Mouse (Mus musculus) olfactory bulb, adult 2 months (tissue): ENCODE measurements around the gene Ccdc8. TPM values are rescaled to one million over a fixed set of nuclear protein-coding genes. Genes with fewer than 3 reads are reported as not detected.

Source experiments
- H3K27ac ChIP-seq: fragments of 200-500 bp; 2 replicates; pipeline ENCODE4 v1.5.1; 2012; ENCODE audit warnings: low read depth, low read length; ENCODE audit not compliant: insufficient read depth
- H3K4me1 ChIP-seq: fragments of 200-500 bp; 2 replicates; pipeline ENCODE4 v1.6.1; 2012; ENCODE audit warnings: low read length; ENCODE audit not compliant: control insufficient read depth, insufficient read depth
- H3K4me3 ChIP-seq: fragments of 200-500 bp; 2 replicates; pipeline ENCODE4 v1.5.1; 2012; ENCODE audit warnings: mild to moderate bottlenecking, low read depth, low read length, moderate library complexity; ENCODE audit not compliant: insufficient read depth
- CTCF ChIP-seq: fragments of 200-500 bp; IDR thresholded peaks from 2 replicates; pipeline ENCODE4 v1.5.1; 2012; ENCODE audit warnings: low read depth, mild to moderate bottlenecking, low read length, moderate library complexity; ENCODE audit not compliant: insufficient read depth
- POLR2A ChIP-seq: fragments of 200-500 bp; IDR thresholded peaks from 2 replicates; pipeline ENCODE4 v1.6.1; 2012; ENCODE audit warnings: mild to moderate bottlenecking, low read depth, low read length, moderate library complexity; ENCODE audit not compliant: insufficient read depth
- WGBS: fragments of 180-500 bp; shearing (Covaris S2); methylation state at CpG from one replicate; pipeline ENCODE4 v1.1.7; 2018; 5-methylcytosine and 5-hydroxymethylcytosine counted together
- polyA plus RNA-seq: library from polyadenylated mRNA; stranded (reverse); fragments of >200 nt; gene quantifications from 2 replicates; pipeline ENCODE4 v1.2.4, GENCODE M21; 2012; ENCODE audit warnings: low replicate concordance; ENCODE audit not compliant: missing spikeins, insufficient read depth, insufficient read length

Gene Ccdc8
- polyA plus RNA-seq, 1 experiment: not detected

DNA sequence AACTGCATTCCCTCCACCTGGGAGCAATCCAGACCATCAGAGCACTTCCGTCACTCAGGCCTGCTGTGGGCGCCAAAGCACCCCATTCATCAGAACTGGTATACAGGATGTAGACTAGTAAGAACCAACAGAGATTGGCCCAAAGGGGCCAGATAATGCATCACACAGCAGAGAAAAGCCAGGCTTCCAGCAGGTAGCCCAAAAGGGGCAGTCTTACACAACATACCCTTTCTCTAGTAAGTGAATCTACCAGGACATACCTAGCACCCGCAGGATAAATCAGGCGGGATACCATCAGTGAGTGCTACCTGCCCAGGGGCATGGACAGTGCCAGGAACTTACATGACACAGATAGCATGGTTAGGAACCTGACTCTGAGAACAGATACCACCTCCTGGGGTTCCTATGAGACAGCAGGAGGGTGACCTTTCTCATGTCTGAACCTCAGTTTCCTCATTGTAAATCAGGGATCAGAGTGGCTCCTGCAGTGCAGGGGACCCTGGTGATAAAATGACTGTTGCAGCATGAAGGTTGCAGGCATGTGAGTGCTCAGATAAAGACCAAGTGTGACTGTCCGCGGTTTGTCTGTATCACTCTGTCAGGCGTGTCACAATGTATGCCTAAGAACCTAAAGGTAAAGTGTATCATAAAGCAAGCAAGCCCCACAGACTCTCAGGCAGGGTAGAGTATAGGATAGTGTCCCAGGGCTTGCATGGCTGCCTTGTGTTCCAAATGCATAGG, 27.1 kb downstream of the Ccdc8 start:
- 87% methylated on average over 7 of the region's 7 CpGs for WGBS
- no peak for TF ChIP-seq POLR2A
- TF ChIP-seq CTCF: no peak
- Histone ChIP-seq H3K4me3 (no peak overlapping the region), H3K27ac (no peak overlapping the region), H3K4me1 (peaks cover 47% of the 10 kb centered on the region)

DNA sequence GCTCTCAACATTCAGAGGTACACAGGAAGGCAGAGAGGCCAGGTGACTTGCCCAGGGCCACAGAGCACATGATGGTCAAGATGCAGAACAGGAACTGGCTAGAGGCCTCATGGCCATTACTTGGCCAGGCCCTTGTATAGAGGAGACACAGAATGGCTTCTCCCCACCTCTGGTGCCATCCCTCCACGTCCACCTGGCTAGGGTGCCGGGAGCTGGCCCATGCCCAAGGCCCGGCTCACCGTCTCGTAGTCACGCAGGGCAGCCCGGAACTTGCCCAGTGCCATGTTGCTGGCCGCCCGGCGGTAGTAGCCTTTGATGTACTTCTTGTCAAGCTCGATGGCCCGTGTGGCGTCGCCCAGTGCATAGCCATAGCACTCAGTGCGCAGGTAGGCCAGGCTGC, 29.7 kb downstream of the Ccdc8 start:
- TF ChIP-seq CTCF (no peak), POLR2A (no peak)
- peaks cover 57% of the 10 kb centered on the region for H3K4me1 ChIP-seq
- WGBS: 95% methylated on average over 15 of the region's 15 CpGs
- H3K27ac ChIP-seq: no peak overlapping the region
- no peak overlapping the region for H3K4me3 ChIP-seq

DNA sequence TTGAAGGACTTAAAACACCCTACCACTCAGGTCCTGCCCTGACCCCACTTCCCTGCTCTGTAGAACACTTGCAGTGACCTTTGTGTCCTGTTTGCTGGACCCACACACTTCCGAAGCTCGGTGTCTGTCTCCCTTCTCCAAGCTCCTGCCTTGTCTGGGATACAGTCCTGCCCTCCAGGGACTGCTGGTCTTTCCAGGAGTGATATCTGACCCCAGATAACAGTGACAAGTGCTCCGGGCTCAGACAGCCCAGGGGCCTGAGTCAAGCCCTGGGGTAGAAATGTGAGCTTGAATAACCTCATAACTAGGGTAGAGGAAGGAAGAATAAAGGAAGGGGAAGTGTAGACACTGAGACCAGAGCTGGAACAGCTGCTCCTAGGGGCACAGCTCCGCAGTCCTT, 31.2 kb downstream of the Ccdc8 start:
- Histone ChIP-seq H3K4me3 (no peak overlapping the region), H3K27ac (no peak overlapping the region), H3K4me1 (peaks cover 51% of the 10 kb centered on the region)
- 73% methylated on average over 4 of the region's 4 CpGs for WGBS
- TF ChIP-seq CTCF: no peak
- no peak for TF ChIP-seq POLR2A

DNA sequence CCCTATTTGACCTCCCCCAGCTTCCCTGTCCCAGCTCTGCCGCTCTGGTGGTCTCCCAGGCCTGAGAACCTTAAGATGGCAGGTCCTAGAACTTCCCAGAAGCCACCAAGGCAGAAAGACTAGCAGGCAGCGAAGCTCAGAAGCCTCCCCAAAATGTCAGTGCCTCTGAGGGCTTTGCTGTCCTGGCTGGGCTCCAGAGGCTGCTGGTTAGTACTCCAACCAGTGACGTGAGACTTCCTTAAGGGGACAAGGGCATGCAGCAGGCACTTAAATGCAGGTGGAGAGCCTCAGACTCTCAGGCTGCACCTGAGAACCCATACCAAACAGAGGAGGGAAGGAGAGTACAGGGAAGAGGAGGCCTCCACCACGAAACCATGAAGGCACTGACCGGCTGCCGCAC, 31.6 kb downstream of the Ccdc8 start:
- no peak overlapping the region for H3K27ac ChIP-seq
- no peak overlapping the region for H3K4me3 ChIP-seq
- 69% methylated on average over 6 of the region's 6 CpGs for WGBS
- H3K4me1 ChIP-seq: peaks cover 51% of the 10 kb centered on the region
- TF ChIP-seq POLR2A (no peak), CTCF (no peak)

DNA sequence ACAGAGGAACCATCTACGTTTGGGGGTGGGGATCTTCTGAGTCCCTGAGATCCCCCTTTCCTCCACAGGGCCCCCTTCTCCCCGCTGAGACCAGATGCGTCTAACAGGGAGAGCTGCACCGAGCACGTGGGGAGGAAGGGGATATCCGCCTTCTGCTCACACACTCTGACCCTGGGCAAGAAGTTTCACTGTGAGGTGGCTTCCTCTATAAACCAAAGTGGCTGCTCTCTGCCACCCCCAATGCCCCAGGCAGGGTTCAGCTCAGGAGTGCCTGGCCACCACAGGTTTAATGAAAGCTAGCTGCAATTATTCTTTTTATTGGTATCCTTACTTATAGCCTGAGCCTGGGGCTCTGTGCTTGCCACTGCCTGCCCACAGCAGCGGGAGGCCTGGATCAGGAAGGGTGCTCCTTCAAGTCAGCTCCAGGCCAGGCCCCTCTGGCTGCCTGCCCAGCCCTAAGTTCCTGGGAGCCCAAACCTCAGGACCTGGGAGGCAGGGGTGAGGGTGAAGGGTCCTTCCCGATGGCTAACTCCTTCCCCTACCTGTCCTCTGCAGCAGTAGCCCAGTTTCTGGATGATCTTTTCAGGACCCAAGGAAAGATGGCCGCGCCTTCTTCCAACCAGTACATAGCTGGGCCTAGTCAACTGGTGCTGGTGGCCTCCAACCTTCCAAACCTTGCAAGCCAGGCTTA, 32.5 kb downstream of the Ccdc8 start:
- WGBS: 53% methylated on average over 10 of the region's 10 CpGs
- Histone ChIP-seq H3K4me1 (peaks cover 51% of the 10 kb centered on the region), H3K27ac (no peak overlapping the region), H3K4me3 (no peak overlapping the region)
- 0 out of 2 replicates have a peak, but pooled peaks have one; percentile 14 for TF ChIP-seq POLR2A
- no peak for TF ChIP-seq CTCF

DNA sequence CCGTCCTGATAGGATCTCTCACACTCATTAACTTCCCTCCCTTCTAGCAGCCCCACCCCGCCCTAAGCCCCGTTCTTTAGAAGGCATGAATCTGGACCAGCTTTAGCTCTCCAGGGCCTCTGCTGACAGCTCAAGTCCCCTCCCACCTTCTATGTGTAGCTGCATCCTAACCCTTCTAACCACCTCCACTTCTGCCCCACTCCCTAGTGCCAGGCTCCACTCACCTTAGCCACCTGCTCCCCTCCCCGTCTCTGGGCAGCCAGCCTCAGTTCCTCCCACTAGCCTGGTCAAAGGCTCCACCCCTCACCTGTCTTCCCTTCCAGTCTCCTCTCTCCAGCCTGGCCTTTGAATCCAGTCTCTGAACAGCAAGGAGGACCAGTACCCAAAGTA, 33.0 kb downstream of the Ccdc8 start:
- Histone ChIP-seq H3K27ac (no peak overlapping the region), H3K4me3 (no peak overlapping the region)
- 64% methylated on average over 4 of the region's 4 CpGs for WGBS

DNA sequence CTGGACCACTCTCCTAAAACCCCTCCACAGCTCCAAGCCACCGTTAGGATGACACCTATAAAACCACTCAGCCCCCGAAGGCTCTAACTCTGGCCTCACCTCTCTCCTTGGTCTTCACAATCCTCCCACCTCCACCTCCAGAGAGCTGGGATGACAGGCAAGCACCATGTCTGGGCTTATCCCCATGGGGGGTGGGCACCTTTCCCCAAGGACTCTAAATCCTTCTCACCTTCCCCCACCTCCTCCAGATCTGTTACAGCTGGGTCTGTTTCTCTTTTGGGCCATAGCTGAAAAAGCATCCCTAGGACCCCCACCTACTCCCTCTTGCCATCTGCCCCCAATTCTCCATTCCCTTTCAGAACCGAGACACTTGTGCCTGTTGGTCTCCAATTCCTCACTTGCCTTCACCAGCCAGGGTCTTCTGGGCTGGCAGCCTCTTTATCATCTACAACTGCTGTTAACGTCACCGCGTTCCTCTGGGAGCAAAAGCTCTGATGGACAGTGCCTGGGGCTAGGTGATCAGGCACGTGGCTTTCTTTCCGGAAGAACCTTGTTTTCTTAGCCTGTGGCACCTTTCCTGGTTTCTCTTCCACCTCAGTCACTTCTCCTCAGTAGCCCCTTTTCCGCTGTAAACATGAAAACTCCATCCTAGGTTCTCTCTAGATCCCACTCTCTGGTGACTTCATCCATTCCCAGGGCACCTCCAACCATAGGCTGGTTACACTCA, 33.6 kb downstream of the Ccdc8 start:
- Histone ChIP-seq H3K27ac (no peak overlapping the region), H3K4me1 (peaks cover 48% of the 10 kb centered on the region)
- 68% methylated on average over 9 of the region's 9 CpGs for WGBS

More for the DNA sequence above, 33.0 kb downstream of the Ccdc8 start:
- peaks cover 51% of the 10 kb centered on the region for H3K4me1 ChIP-seq
- TF ChIP-seq POLR2A: no peak
- no peak for TF ChIP-seq CTCF

DNA sequence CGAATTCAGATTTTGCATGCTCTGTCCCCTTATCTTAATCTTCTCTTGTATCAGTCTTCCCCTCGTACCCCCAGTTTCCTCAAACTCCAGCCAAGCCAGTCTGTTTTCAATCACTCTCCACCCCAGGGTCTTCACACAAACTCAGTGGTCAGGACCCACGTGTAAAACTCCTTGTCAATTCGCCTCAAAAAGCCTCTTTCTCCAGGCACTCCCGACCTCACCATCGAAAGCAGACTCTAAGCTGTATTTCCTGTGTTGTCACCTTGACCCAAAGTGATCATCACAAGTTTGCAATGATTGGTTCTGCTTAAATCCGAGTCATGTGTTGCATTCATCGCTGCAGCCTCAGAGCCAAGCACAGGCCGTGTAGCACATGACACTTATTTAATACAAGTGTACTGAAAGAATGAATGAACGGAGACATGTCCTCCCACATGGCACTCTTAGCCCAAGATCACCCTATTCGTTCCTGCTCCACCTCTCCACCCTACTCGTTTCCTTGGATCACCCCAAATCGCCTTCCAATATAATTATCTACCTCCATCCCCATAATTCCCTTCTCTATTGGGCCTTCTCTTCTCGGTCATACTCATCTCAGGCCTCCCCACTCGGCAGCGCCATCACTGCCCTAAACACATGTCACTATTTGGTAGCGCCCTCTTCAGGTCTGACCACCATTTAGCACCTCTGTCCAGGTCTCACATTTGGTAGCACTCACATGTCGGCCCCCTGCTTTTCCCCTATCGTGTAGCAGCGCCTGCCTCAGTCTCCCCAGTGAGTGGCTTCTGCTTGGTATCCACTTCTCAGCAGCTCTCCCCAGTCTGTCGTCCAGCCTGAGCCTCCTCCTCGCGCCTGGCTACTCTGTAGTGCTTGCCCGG, 34.4 kb downstream of the Ccdc8 start:
- WGBS: 5% methylated on average over 24 of the region's 24 CpGs
- TF ChIP-seq POLR2A: no peak

More for the DNA sequence above, 33.6 kb downstream of the Ccdc8 start:
- TF ChIP-seq POLR2A: no peak
- TF ChIP-seq CTCF: no peak
- peak overlapping the region; percentile 89; the same call in 1 of the 2 replicates for H3K4me3 ChIP-seq

More for the DNA sequence above, 34.4 kb downstream of the Ccdc8 start:
- Histone ChIP-seq H3K27ac (peak overlapping the region; percentile 81), H3K4me3 (peak overlapping the region; percentile 89), H3K4me1 (peaks cover 45% of the 10 kb centered on the region)
